Mouse (Mus musculus): ENCODE results near the gene Ndufaf5.

- TF ChIP-seq CTCF (IDR thresholded peaks at IDR 0.05), result no peak
- no peak for TF ChIP-seq EP300 (IDR thresholded peaks at IDR 0.05)
Measured at GRCm38 (mm10) chr2:140237245-140237644, 66.8 kb downstream of the Ndufaf5 start.

Data from lung, postnatal 0 days (tissue).